Mouse (Mus musculus) megakaryocyte, embryonic 14.5 days (primary cell): Measurements from ENCODE around the gene Btn1a1. TPM values are rescaled to one million over a fixed set of nuclear protein-coding genes. Genes with fewer than 3 reads are reported as not detected.

Experiments
- H3K27me3 ChIP-seq: replicated peaks from 2 replicates; pipeline ENCODE3; 2012; ENCODE audit warnings: inconsistent platforms
- H3K36me3 ChIP-seq: replicated peaks from 2 replicates; pipeline ENCODE3; 2012; ENCODE audit warnings: low read length, inconsistent platforms, mixed read lengths
- H3K4me1 ChIP-seq: 2 replicates; pipeline ENCODE4 v1.6.1; 2012; ENCODE audit warnings: inconsistent platforms
- H3K4me3 ChIP-seq: replicated peaks from 2 replicates; pipeline ENCODE3; 2012; ENCODE audit warnings: moderate library complexity, mild to moderate bottlenecking, inconsistent platforms
- H3K9me3 ChIP-seq: 2 replicates; pipeline ENCODE4 v1.6.1; 2012; ENCODE audit warnings: inconsistent platforms
- FLI1 ChIP-seq: IDR thresholded peaks from 2 replicates; pipeline ENCODE4 v1.6.1; 2012; ENCODE audit warnings: low read length, inconsistent platforms, mixed read lengths
- GATA1 ChIP-seq: IDR thresholded peaks from 3 replicates; pipeline ENCODE4 v1.6.1; 2012; ENCODE audit warnings: mixed read lengths, low read length, inconsistent platforms, borderline replicate concordance
- polyA plus RNA-seq: library from polyadenylated mRNA; stranded (reverse); fragments of >175 nt; gene quantifications from 2 replicates; pipeline ENCODE4 v1.2.3, GENCODE M21; 2012; ENCODE audit warnings: low replicate concordance; ENCODE audit not compliant: insufficient read depth

Btn1a1 gene
- polyA plus RNA-seq, 1 experiment: not detected

GRCm38 (mm10) chr13:23411311-23412210 lies 54.1 kb downstream of the Btn1a1 start:
- Histone ChIP-seq H3K27me3 (peaks cover 45% of the 10 kb centered on the region), H3K4me1 (peaks cover 29% of the 10 kb centered on the region), H3K36me3 (peaks cover 3% of the 10 kb centered on the region), H3K4me3 (peak overlapping the region; percentile 86), H3K9me3 (no peaks in the 10 kb centered on the region)
- TF ChIP-seq FLI1 (no peak), GATA1 (no peak)

GRCm38 (mm10) chr13:23410632-23411031 lies 55.1 kb downstream of the Btn1a1 start:
- H3K4me3 ChIP-seq: peak overlapping the region; percentile 2
- H3K27me3 ChIP-seq: peaks cover 45% of the 10 kb centered on the region
- no peaks in the 10 kb centered on the region for H3K36me3 ChIP-seq
- no peaks in the 10 kb centered on the region for H3K9me3 ChIP-seq
- no peak for TF ChIP-seq GATA1
- peaks cover 29% of the 10 kb centered on the region for H3K4me1 ChIP-seq

Other genes with a start within 250 kb of the Btn1a1 start
- gene Vmn1r222, start 230.0 kb downstream of the Btn1a1 start, polyA plus RNA-seq: not detected in 2 replicates
- gene Vmn1r223, start 218.8 kb downstream of the Btn1a1 start, polyA plus RNA-seq: not detected in 2 replicates
- 0.07 TPM in 1 of 2 replicates, not detected in the other for gene Zfp322a, start 96.7 kb downstream of the Btn1a1 start, polyA plus RNA-seq
- 1.6 and 7.8 TPM in 2 replicates for gene Abt1, start 42.0 kb downstream of the Btn1a1 start, polyA plus RNA-seq
- not detected in 2 replicates for gene Btn2a2, start 23.0 kb upstream of the Btn1a1 start, polyA plus RNA-seq
- gene Hist1h4h, start 65.1 kb upstream of the Btn1a1 start, polyA plus RNA-seq: 443 and 574 TPM in 2 replicates
- 37.2 and 163 TPM in 2 replicates for gene Hist1h2af, start 68.0 kb upstream of the Btn1a1 start, polyA plus RNA-seq
- gene Hist1h3g, start 69.5 kb upstream of the Btn1a1 start, polyA plus RNA-seq: 5.7 and 16.4 TPM in 2 replicates
- 1.4 and 2.0 TPM in 2 replicates for gene Hist1h2bh, start 77.5 kb upstream of the Btn1a1 start, polyA plus RNA-seq
- 7.0 TPM in 1 of 2 replicates, not detected in the other for gene Hist1h3f, start 78.2 kb upstream of the Btn1a1 start, polyA plus RNA-seq
- gene Hist1h4f, start 85.7 kb upstream of the Btn1a1 start, polyA plus RNA-seq: 8.9 and 30.2 TPM in 2 replicates
- 0.36 and 2.1 TPM in 2 replicates for gene Hist1h1d, start 87.4 kb upstream of the Btn1a1 start, polyA plus RNA-seq
- gene Hist1h3e, start 96.5 kb upstream of the Btn1a1 start, polyA plus RNA-seq: 17.9 and 26.5 TPM in 2 replicates
- 13.6 and 16.0 TPM in 2 replicates for gene Hist1h2ae, start 105.3 kb upstream of the Btn1a1 start, polyA plus RNA-seq
- 16.8 and 28.8 TPM in 2 replicates for gene Hist1h2bg, start 105.5 kb upstream of the Btn1a1 start, polyA plus RNA-seq
- 7.6 and 73.0 TPM in 2 replicates for gene Hist1h2bf, start 108.3 kb upstream of the Btn1a1 start, polyA plus RNA-seq
- 9.6 TPM in 1 of 2 replicates, not detected in the other for gene Hist1h2ad, start 108.5 kb upstream of the Btn1a1 start, polyA plus RNA-seq
- gene Hist1h3d, start 109.9 kb upstream of the Btn1a1 start, polyA plus RNA-seq: 4.6 and 5.9 TPM in 2 replicates
- 16.4 and 20.4 TPM in 2 replicates for gene Hist1h4d, start 115.7 kb upstream of the Btn1a1 start, polyA plus RNA-seq
- 1.1 and 1.9 TPM in 2 replicates for gene Hist1h2be, start 155.2 kb upstream of the Btn1a1 start, polyA plus RNA-seq
- gene Hist1h1e, start 156.7 kb upstream of the Btn1a1 start, polyA plus RNA-seq: 4.7 and 22.2 TPM in 2 replicates
- gene Hist1h2ac, start 218.0 kb upstream of the Btn1a1 start, polyA plus RNA-seq: 3.6 and 4.7 TPM in 2 replicates
- 148 and 151 TPM in 2 replicates for gene Hist1h2bc, start 218.3 kb upstream of the Btn1a1 start, polyA plus RNA-seq
- gene Hist1h1t, start 229.9 kb upstream of the Btn1a1 start, polyA plus RNA-seq: not detected in 2 replicates
- 4.0 and 19.8 TPM in 2 replicates for gene Hist1h4c, start 232.6 kb upstream of the Btn1a1 start, polyA plus RNA-seq
- 10.7 TPM in 1 of 2 replicates, not detected in the other for gene Hfe, start 245.0 kb upstream of the Btn1a1 start, polyA plus RNA-seq